Mouse (Mus musculus) myocyte (in vitro differentiated cells): ENCODE measurements around the gene Six5.

Experiments
- E2F4 ChIP-seq: IDR thresholded peaks from one replicate; pipeline ENCODE4 v1.6.1; 2011; ENCODE audit warnings: mild to moderate bottlenecking, control low read depth, moderate library complexity; ENCODE audit not compliant: insufficient read depth
- MAX ChIP-seq: IDR thresholded peaks from one replicate; pipeline ENCODE4 v1.6.1; 2011; ENCODE audit warnings: low read depth, mild to moderate bottlenecking, control low read depth
- MYOD1 ChIP-seq, 3 experiments: IDR thresholded peaks; one replicate each; pipeline ENCODE4 v1.6.1; 2011; ENCODE audit warnings: control low read depth in 2 of 3, low read depth in 2 of 3, mild to moderate bottlenecking in 2 of 3, moderate library complexity in 1 of 3; ENCODE audit not compliant: insufficient read length in 2 of 3, control insufficient read depth in 1 of 3
- MYOG ChIP-seq, 3 experiments: IDR thresholded peaks; one replicate each; pipeline ENCODE4 v1.6.1; 2011; ENCODE audit warnings: control low read depth in 2 of 3, low read depth in 2 of 3, mild to moderate bottlenecking in 2 of 3; ENCODE audit not compliant: insufficient read length in 2 of 3, control insufficient read depth in 1 of 3, insufficient read depth in 1 of 3
- POLR2A ChIP-seq: IDR thresholded peaks from one replicate; pipeline ENCODE4 v1.6.1; 2011; ENCODE audit warnings: low read depth, mild to moderate bottlenecking, control low read depth, moderate library complexity; ENCODE audit not compliant: insufficient read length
- POLR2AphosphoS2 ChIP-seq: IDR thresholded peaks from one replicate; pipeline ENCODE4 v1.6.1; 2011; ENCODE audit warnings: low read depth, control low read depth; ENCODE audit not compliant: insufficient read length
- REST ChIP-seq: IDR thresholded peaks from one replicate; pipeline ENCODE4 v1.6.1; 2011; ENCODE audit warnings: mild to moderate bottlenecking, control low read depth, moderate library complexity; ENCODE audit not compliant: insufficient read depth, insufficient read length
- TCF12 ChIP-seq: IDR thresholded peaks from one replicate; pipeline ENCODE4 v1.6.1; 2011; ENCODE audit warnings: mild to moderate bottlenecking, control low read depth; ENCODE audit not compliant: poor library complexity, insufficient read depth, severe bottlenecking
- USF1 ChIP-seq: IDR thresholded peaks from one replicate; pipeline ENCODE4 v1.6.1; 2011; ENCODE audit warnings: low read depth, mild to moderate bottlenecking, control low read depth, moderate library complexity

- no peak for TF ChIP-seq MYOG (IDR thresholded peaks at IDR 0.05; ENCODE audit: control insufficient read depth in 1 of 3, insufficient read depth in 1 of 3, insufficient read length in 2 of 3, low read depth in 2 of 3)
- TF ChIP-seq POLR2A = no peak
- no peak for TF ChIP-seq E2F4
- TF ChIP-seq MAX = no peak
- TF ChIP-seq USF1 = no peak
- no peak for TF ChIP-seq MYOD1 (IDR thresholded peaks at IDR 0.05; ENCODE audit: control insufficient read depth in 1 of 3, insufficient read length in 2 of 3, low read depth in 2 of 3)
- TF ChIP-seq REST = no peak
- no peak for TF ChIP-seq TCF12
- no peak for TF ChIP-seq POLR2AphosphoS2
Observed at GRCm38 (mm10) chr7:19103741-19104140, 9.3 kb downstream of the Six5 start.
